Mouse (Mus musculus): ENCODE results near the gene Wrap53.

Wrap53 gene

GRCm38 (mm10) chr11:69601768-69602167 lies 21.7 kb upstream of the Wrap53 start:
- no peak for DNase-seq (ENCODE audit: low spot score)

- DNase-seq (ENCODE audit: low spot score): no peak
These were observed 20.0 kb upstream of the Wrap53 start for GRCm38 (mm10) chr11:69600098-69600497.

- DNase-seq (ENCODE audit: low spot score): no peak
These were observed 19.4 kb upstream of the Wrap53 start for GRCm38 (mm10) chr11:69599436-69599835.

GRCm38 (mm10) chr11:69594853-69595252 lies 14.8 kb upstream of the Wrap53 start:
- no peak for DNase-seq (ENCODE audit: low spot score)

GRCm38 (mm10) chr11:69592799-69593198 lies 12.7 kb upstream of the Wrap53 start:
- DNase-seq (ENCODE audit: low spot score): no peak

GRCm38 (mm10) chr11:69591899-69592637 lies 12.0 kb upstream of the Wrap53 start:
- no peak for DNase-seq (ENCODE audit: low spot score)

GRCm38 (mm10) chr11:69591424-69591823 lies 11.4 kb upstream of the Wrap53 start:
- no peak for DNase-seq (ENCODE audit: low spot score)

GRCm38 (mm10) chr11:69590622-69591021 lies 10.6 kb upstream of the Wrap53 start:
- DNase-seq (ENCODE audit: low spot score): no peak

GRCm38 (mm10) chr11:69589207-69589834 lies 9.3 kb upstream of the Wrap53 start:
- DNase-seq (ENCODE audit: low spot score): no peak

- no peak for DNase-seq (ENCODE audit: low spot score)
These were observed 5.8 kb upstream of the Wrap53 start for GRCm38 (mm10) chr11:69585718-69586325.

GRCm38 (mm10) chr11:69584937-69585336 lies 4.9 kb upstream of the Wrap53 start:
- no peak for DNase-seq (ENCODE audit: low spot score)

- DNase-seq (ENCODE audit: low spot score): no peak
These were observed 4.0 kb upstream of the Wrap53 start for GRCm38 (mm10) chr11:69584008-69584407.

GRCm38 (mm10) chr11:69582230-69582805 lies 2.3 kb upstream of the Wrap53 start:
- no peak for DNase-seq (ENCODE audit: low spot score)

GRCm38 (mm10) chr11:69581814-69582213 lies 1.8 kb upstream of the Wrap53 start:
- no peak for DNase-seq (ENCODE audit: low spot score)

GRCm38 (mm10) chr11:69581147-69581688 lies 1.2 kb upstream of the Wrap53 start:
- DNase-seq (ENCODE audit: low spot score): no peak

- no peak for DNase-seq (ENCODE audit: low spot score)
These were observed 604 bp upstream of the Wrap53 start for GRCm38 (mm10) chr11:69580572-69581146.

- peak; percentile 97 for DNase-seq (ENCODE audit: low spot score)
These were observed 682 bp downstream of the Wrap53 start for GRCm38 (mm10) chr11:69579128-69580017.

- no peak for DNase-seq (ENCODE audit: low spot score)
These were observed 1.8 kb downstream of the Wrap53 start for GRCm38 (mm10) chr11:69578301-69578700.

GRCm38 (mm10) chr11:69576307-69576706 lies 3.7 kb downstream of the Wrap53 start:
- DNase-seq (ENCODE audit: low spot score): no peak

GRCm38 (mm10) chr11:69575220-69575619 lies 4.8 kb downstream of the Wrap53 start:
- DNase-seq (ENCODE audit: low spot score): no peak

GRCm38 (mm10) chr11:69565131-69565530 lies 14.9 kb downstream of the Wrap53 start:
- DNase-seq (ENCODE audit: low spot score): no peak
